Mouse (Mus musculus): ENCODE results near the gene Sbno1. TPM values are rescaled to one million over a fixed set of nuclear protein-coding genes. Genes with fewer than 3 reads are reported as not detected.

The Sbno1 gene
- total RNA-seq (2021) = 10 to 100 TPM; 71.7 to 90.6 TPM
- long read RNA-seq, experiment 1, full-length matches to known transcripts = 7 of 72 reads
- long read RNA-seq, experiment 1, partial matches to known transcripts = 27 of 72 reads
- long read RNA-seq, experiment 1, other reads (novel, unspliced or antisense) = 38 of 72 reads
- long read RNA-seq, experiment 2, full-length matches to known transcripts = 3 of 12 reads
- long read RNA-seq, experiment 2, partial matches to known transcripts = 2 of 12 reads
- long read RNA-seq, experiment 2, other reads (novel, unspliced or antisense) = 7 of 12 reads

GRCm38 (mm10) chr5:124425412-124426259 is at the start of gene Sbno1:
TSS of gene Sbno1 (minus strand) at chr5:124426001.
- peak; percentile 95 for DNase-seq

- no peak for DNase-seq
These were observed 44.9 kb upstream of the Sbno1 start for GRCm38 (mm10) chr5:124470591-124471171.

- no peak for DNase-seq
These were observed 43.7 kb upstream of the Sbno1 start for GRCm38 (mm10) chr5:124469486-124469885.

- no peak for DNase-seq
These were observed 42.6 kb upstream of the Sbno1 start for GRCm38 (mm10) chr5:124468365-124468764.

GRCm38 (mm10) chr5:124467766-124468165 is 42.0 kb upstream of the Sbno1 start:
- no peak for DNase-seq

GRCm38 (mm10) chr5:124464905-124465304 is 39.1 kb upstream of the Sbno1 start:
- DNase-seq = no peak

GRCm38 (mm10) chr5:124463462-124463861 is 37.7 kb upstream of the Sbno1 start:
- DNase-seq = no peak

GRCm38 (mm10) chr5:124462297-124463025 is 36.7 kb upstream of the Sbno1 start:
- no peak for DNase-seq

- peak; percentile 59 for DNase-seq
These were observed 35.1 kb upstream of the Sbno1 start for GRCm38 (mm10) chr5:124460922-124461321.

- DNase-seq = no peak
These were observed 31.0 kb upstream of the Sbno1 start for GRCm38 (mm10) chr5:124456762-124457161.

GRCm38 (mm10) chr5:124454082-124454419 is 28.2 kb upstream of the Sbno1 start:
- no peak for DNase-seq

GRCm38 (mm10) chr5:124453339-124454081 is 27.7 kb upstream of the Sbno1 start:
- no peak for DNase-seq

- no peak for DNase-seq
These were observed 26.9 kb upstream of the Sbno1 start for GRCm38 (mm10) chr5:124452494-124453228.

GRCm38 (mm10) chr5:124450641-124451340 is 25.0 kb upstream of the Sbno1 start:
- no peak for DNase-seq

- no peak for DNase-seq
These were observed 24.2 kb upstream of the Sbno1 start for GRCm38 (mm10) chr5:124450051-124450450.

- peak; percentile 50 for DNase-seq
These were observed 23.7 kb upstream of the Sbno1 start for GRCm38 (mm10) chr5:124449494-124449893.

GRCm38 (mm10) chr5:124446301-124446881 is 20.6 kb upstream of the Sbno1 start:
- peak; percentile 82 for DNase-seq

- DNase-seq = peak; percentile 68
These were observed 20.0 kb upstream of the Sbno1 start for GRCm38 (mm10) chr5:124445621-124446293.
